Mouse (Mus musculus): Measurements from ENCODE around the gene Aim2. TPM values are rescaled to one million over a fixed set of nuclear protein-coding genes. Genes with fewer than 3 reads are reported as not detected.

Gene Aim2
- polyA plus RNA-seq, 1 experiment from 2014 or later: 3.6 TPM

DNA sequence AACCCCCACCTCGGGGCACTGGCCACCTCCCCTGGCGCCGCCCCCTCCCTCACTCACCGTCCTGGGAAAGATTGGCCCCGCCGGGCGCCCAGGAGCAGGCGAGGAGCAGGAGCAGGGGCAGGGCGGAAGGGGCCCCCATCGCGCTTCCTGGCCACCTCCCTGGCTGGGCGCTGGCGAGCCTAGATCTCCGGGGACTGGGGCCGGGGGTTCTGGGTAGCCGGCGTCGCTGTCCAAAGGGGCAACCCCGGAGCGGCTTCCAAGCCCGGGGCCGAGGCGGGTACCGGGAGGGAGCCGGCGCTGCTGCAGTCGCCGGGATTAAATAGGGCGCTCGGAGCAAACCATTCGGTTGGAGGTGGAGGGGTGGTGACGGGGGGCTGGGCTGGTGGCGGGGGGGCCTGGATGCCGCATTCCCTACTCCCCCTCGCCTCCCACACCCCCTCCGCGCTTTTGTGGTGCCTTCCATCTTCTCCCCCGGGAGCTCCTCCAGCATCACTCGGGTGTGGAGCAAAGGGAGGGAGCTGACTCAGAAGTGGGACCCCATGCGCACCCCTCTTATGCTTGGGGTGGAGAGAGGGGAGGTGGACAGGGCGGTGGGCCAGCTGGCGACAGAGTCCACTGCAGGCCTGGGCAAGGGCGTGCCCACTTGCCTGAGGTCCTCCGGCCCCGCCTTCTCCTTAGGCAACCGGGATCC is 16.8 kb downstream of the Aim2 start, which contains the start of gene Cadm3:
TSS of gene Cadm3 (minus strand) at position 340 of the 691 bp plus-strand sequence.
- H3K27me3 ChIP-seq (ENCODE audit: control insufficient read depth, insufficient read depth, low read depth, low read length): peaks cover 43% of the 10 kb centered on the region
- ATAC-seq (ENCODE audit: low read depth): peak; percentile 9; the same call in 1 of the 2 replicates
- no peaks in the 10 kb centered on the region for H3K9me3 ChIP-seq (replicated peaks; ENCODE audit: control insufficient read depth, low read length)
- WGBS (ENCODE audit: insufficient replicate concordance): 1% methylated on average over 39 of the region's 46 CpGs
- H3K4me1 ChIP-seq (ENCODE audit: control insufficient read depth, low read depth, low read length): peaks cover 14% of the 10 kb centered on the region
- H3K4me3 ChIP-seq (ENCODE audit: low read depth, low read length): peak within 1 kb of the TSS; percentile 18; the same call in 1 of the 2 replicates
- no peak within 1 kb of the TSS; the same call in 1 of the 2 replicates for H3K4me2 ChIP-seq (ENCODE audit: low read depth, low read length)
- H3K9ac ChIP-seq (ENCODE audit: low read depth, low read length): no peak within 1 kb of the TSS
- no peaks in the 10 kb centered on the region for H3K36me3 ChIP-seq (ENCODE audit: control insufficient read depth, insufficient read depth)
- H3K27ac ChIP-seq (ENCODE audit: low read length): no peak within 1 kb of the TSS

- Histone ChIP-seq H3K9me3 (replicated peaks; ENCODE audit: control insufficient read depth, low read length) (no peaks in the 10 kb centered on the region), H3K9ac (ENCODE audit: low read depth, low read length) (no peak overlapping the region), H3K27me3 (ENCODE audit: control insufficient read depth, insufficient read depth, low read depth, low read length) (peaks cover 43% of the 10 kb centered on the region), H3K4me1 (ENCODE audit: control insufficient read depth, low read depth, low read length) (peaks cover 14% of the 10 kb centered on the region), H3K36me3 (ENCODE audit: control insufficient read depth, insufficient read depth) (no peaks in the 10 kb centered on the region), H3K4me3 (ENCODE audit: low read depth, low read length) (no peak overlapping the region), H3K27ac (ENCODE audit: low read length) (no peak overlapping the region), H3K4me2 (ENCODE audit: low read depth, low read length) (no peak overlapping the region)
- WGBS (ENCODE audit: insufficient replicate concordance): 54% methylated on average over 2 of the region's 2 CpGs
- no peak for ATAC-seq (ENCODE audit: low read depth)
These were observed 18.9 kb downstream of the Aim2 start for GRCm38 (mm10) chr1:173369611-173370010.

DNA sequence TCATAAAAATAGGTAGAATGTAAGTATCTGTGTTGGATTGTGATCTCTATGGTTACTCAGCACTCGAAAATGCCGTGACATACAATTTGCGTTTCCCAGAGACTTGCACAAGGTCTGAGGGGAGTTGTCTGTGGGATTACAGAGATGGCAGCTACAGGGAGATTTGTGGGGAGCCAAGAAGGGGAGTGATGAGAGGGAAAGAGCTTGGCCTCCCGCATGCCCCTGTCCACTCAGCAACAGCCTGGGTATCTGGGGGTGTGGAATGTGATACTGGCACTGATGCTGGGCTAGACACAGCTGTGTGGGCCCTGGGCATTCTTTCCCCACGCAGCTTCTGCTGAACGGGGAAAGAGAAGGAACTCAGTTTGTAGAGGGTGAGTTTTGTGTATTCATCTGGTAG is 19.8 kb downstream of the Aim2 start:
- H3K27me3 ChIP-seq (ENCODE audit: control insufficient read depth, insufficient read depth, low read depth, low read length): peaks cover 35% of the 10 kb centered on the region
- WGBS (ENCODE audit: insufficient replicate concordance): 65% methylated on average over 6 of the region's 6 CpGs
- no peaks in the 10 kb centered on the region for H3K36me3 ChIP-seq (ENCODE audit: control insufficient read depth, insufficient read depth)
- ATAC-seq (ENCODE audit: low read depth): no peak
- H3K9ac ChIP-seq (ENCODE audit: low read depth, low read length): no peak overlapping the region
- peaks cover 13% of the 10 kb centered on the region for H3K4me1 ChIP-seq (ENCODE audit: control insufficient read depth, low read depth, low read length)
- H3K4me2 ChIP-seq (ENCODE audit: low read depth, low read length): no peak overlapping the region
- H3K27ac ChIP-seq (ENCODE audit: low read length): no peak overlapping the region
- H3K4me3 ChIP-seq (ENCODE audit: low read depth, low read length): no peak overlapping the region
- no peaks in the 10 kb centered on the region for H3K9me3 ChIP-seq (replicated peaks; ENCODE audit: control insufficient read depth, low read length)

DNA sequence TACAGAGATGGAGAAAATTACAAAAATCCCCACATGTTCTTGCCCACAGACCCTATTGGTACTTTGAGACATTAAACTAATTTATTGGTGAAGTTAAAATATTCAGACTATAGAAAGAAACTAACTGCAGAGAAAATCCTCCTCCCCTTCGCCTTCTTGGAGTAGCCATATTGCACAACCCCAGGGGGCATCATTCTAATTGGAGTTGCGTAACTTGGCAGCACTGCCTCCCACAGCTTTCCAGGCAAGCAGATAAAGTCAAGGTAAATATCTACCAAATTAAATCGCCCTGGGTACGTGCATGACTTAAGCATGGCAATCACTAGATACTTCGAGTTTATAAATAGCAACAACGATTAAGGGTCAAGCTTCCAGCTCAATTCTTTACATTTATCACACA is 20.9 kb downstream of the Aim2 start:
- Histone ChIP-seq H3K27me3 (ENCODE audit: control insufficient read depth, insufficient read depth, low read depth, low read length) (peaks cover 24% of the 10 kb centered on the region), H3K36me3 (ENCODE audit: control insufficient read depth, insufficient read depth) (no peaks in the 10 kb centered on the region), H3K9ac (ENCODE audit: low read depth, low read length) (no peak overlapping the region), H3K4me3 (ENCODE audit: low read depth, low read length) (no peak overlapping the region), H3K9me3 (replicated peaks; ENCODE audit: control insufficient read depth, low read length) (no peaks in the 10 kb centered on the region), H3K27ac (ENCODE audit: low read length) (no peak overlapping the region), H3K4me2 (ENCODE audit: low read depth, low read length) (no peak overlapping the region), H3K4me1 (ENCODE audit: control insufficient read depth, low read depth, low read length) (peaks cover 4% of the 10 kb centered on the region)
- ATAC-seq (ENCODE audit: low read depth): no peak
- WGBS (ENCODE audit: insufficient replicate concordance): 62% methylated on average over 6 of the region's 6 CpGs

DNA sequence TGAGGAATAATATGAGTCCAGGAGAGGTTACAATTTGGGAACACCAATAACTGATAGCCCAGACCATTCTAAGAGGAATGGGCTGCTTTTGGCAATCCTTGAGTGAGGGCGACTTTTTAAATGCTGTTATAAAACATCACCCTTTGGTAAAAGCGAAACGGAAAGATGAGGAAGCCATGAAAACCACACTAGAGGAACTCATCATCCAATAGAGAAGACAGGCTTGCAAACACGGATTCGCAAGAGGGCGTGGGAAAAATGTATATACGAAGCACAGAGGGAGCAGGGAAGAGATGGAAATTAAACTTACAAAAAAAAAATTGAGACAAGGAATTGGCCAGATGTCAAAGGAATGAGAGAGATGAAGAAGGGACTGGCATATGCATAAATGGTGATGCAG is 23.3 kb downstream of the Aim2 start:
- H3K4me2 ChIP-seq (ENCODE audit: low read depth, low read length): no peak overlapping the region
- H3K4me3 ChIP-seq (ENCODE audit: low read depth, low read length): no peak overlapping the region
- no peak overlapping the region for H3K9ac ChIP-seq (ENCODE audit: low read depth, low read length)
- peaks cover 1% of the 10 kb centered on the region for H3K27me3 ChIP-seq (ENCODE audit: control insufficient read depth, insufficient read depth, low read depth, low read length)
- no peaks in the 10 kb centered on the region for H3K9me3 ChIP-seq (replicated peaks; ENCODE audit: control insufficient read depth, low read length)
- no peaks in the 10 kb centered on the region for H3K36me3 ChIP-seq (ENCODE audit: control insufficient read depth, insufficient read depth)
- 40% methylated on average over 7 of the region's 7 CpGs for WGBS (ENCODE audit: insufficient replicate concordance)
- no peak overlapping the region for H3K27ac ChIP-seq (ENCODE audit: low read length)
- no peak for ATAC-seq (ENCODE audit: low read depth)
- no peaks in the 10 kb centered on the region for H3K4me1 ChIP-seq (ENCODE audit: control insufficient read depth, low read depth, low read length)

GRCm38 (mm10) chr1:173377380-173378112 is 26.9 kb downstream of the Aim2 start:
- H3K4me2 ChIP-seq (ENCODE audit: low read depth, low read length): no peak overlapping the region
- no peak overlapping the region for H3K9ac ChIP-seq (ENCODE audit: low read depth, low read length)
- H3K36me3 ChIP-seq (ENCODE audit: control insufficient read depth, insufficient read depth): no peaks in the 10 kb centered on the region
- H3K9me3 ChIP-seq (replicated peaks; ENCODE audit: control insufficient read depth, low read length): no peaks in the 10 kb centered on the region
- ATAC-seq (ENCODE audit: low read depth): peak; percentile 47; the same call in 1 of the 2 replicates
- H3K27me3 ChIP-seq (ENCODE audit: control insufficient read depth, insufficient read depth, low read depth, low read length): no peaks in the 10 kb centered on the region; the same call in 1 of the 2 replicates
- H3K4me3 ChIP-seq (ENCODE audit: low read depth, low read length): no peak overlapping the region
- WGBS (ENCODE audit: insufficient replicate concordance): 23% methylated on average over 13 of the region's 13 CpGs
- no peak overlapping the region for H3K27ac ChIP-seq (ENCODE audit: low read length)
- no peaks in the 10 kb centered on the region for H3K4me1 ChIP-seq (ENCODE audit: control insufficient read depth, low read depth, low read length)

DNA sequence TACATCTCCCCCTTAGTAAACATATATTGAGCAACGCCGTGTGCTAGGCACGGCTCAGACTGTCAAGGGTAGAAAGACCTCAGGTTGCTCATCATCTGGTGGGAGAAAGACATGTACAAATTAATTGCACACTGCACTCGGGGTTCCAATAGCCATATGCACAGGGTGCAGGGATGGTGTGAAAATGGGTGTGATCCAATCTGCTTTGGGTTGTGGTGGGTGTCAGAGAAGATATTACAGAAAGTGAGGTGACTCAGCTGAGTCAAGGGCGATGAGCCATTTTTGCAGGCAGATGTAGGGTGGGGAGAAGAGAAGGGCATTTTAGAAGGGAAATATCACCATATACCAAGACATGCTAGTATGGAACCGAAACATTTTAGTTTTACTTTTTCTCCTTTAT is 30.8 kb downstream of the Aim2 start:
- H3K36me3 ChIP-seq (ENCODE audit: control insufficient read depth, insufficient read depth): no peaks in the 10 kb centered on the region
- H3K4me1 ChIP-seq (ENCODE audit: control insufficient read depth, low read depth, low read length): no peaks in the 10 kb centered on the region
- no peak for ATAC-seq (ENCODE audit: low read depth)
- WGBS (ENCODE audit: insufficient replicate concordance): 69% methylated on average over 6 of the region's 6 CpGs
- no peaks in the 10 kb centered on the region; the same call in 1 of the 2 replicates for H3K27me3 ChIP-seq (ENCODE audit: control insufficient read depth, insufficient read depth, low read depth, low read length)
- H3K4me2 ChIP-seq (ENCODE audit: low read depth, low read length): no peak overlapping the region
- H3K4me3 ChIP-seq (ENCODE audit: low read depth, low read length): no peak overlapping the region
- H3K9me3 ChIP-seq (replicated peaks; ENCODE audit: control insufficient read depth, low read length): no peaks in the 10 kb centered on the region
- H3K9ac ChIP-seq (ENCODE audit: low read depth, low read length): no peak overlapping the region
- no peak overlapping the region for H3K27ac ChIP-seq (ENCODE audit: low read length)

- 13% methylated on average over 3 of the region's 3 CpGs for WGBS (ENCODE audit: insufficient replicate concordance)
- Histone ChIP-seq H3K4me2 (ENCODE audit: low read depth, low read length) (no peak overlapping the region), H3K27ac (ENCODE audit: low read length) (no peak overlapping the region), H3K9me3 (replicated peaks; ENCODE audit: control insufficient read depth, low read length) (no peaks in the 10 kb centered on the region), H3K36me3 (ENCODE audit: control insufficient read depth, insufficient read depth) (no peaks in the 10 kb centered on the region), H3K27me3 (ENCODE audit: control insufficient read depth, insufficient read depth, low read depth, low read length) (no peaks in the 10 kb centered on the region), H3K4me3 (ENCODE audit: low read depth, low read length) (no peak overlapping the region), H3K9ac (ENCODE audit: low read depth, low read length) (no peak overlapping the region), H3K4me1 (ENCODE audit: control insufficient read depth, low read depth, low read length) (no peaks in the 10 kb centered on the region)
- ATAC-seq (ENCODE audit: low read depth): no peak
These were observed 38.8 kb downstream of the Aim2 start for GRCm38 (mm10) chr1:173389431-173389830.

- no peak overlapping the region for H3K4me2 ChIP-seq (ENCODE audit: low read depth, low read length)
- no peaks in the 10 kb centered on the region for H3K4me1 ChIP-seq (ENCODE audit: control insufficient read depth, low read depth, low read length)
- H3K9me3 ChIP-seq (replicated peaks; ENCODE audit: control insufficient read depth, low read length): no peaks in the 10 kb centered on the region
- H3K27ac ChIP-seq (ENCODE audit: low read length): no peak overlapping the region
- no peak overlapping the region for H3K4me3 ChIP-seq (ENCODE audit: low read depth, low read length)
- H3K36me3 ChIP-seq (ENCODE audit: control insufficient read depth, insufficient read depth): no peaks in the 10 kb centered on the region
- ATAC-seq (ENCODE audit: low read depth): no peak
- H3K9ac ChIP-seq (ENCODE audit: low read depth, low read length): no peak overlapping the region
- no peaks in the 10 kb centered on the region for H3K27me3 ChIP-seq (ENCODE audit: control insufficient read depth, insufficient read depth, low read depth, low read length)
- 11% methylated on average over 13 of the region's 13 CpGs for WGBS (ENCODE audit: insufficient replicate concordance)
These were observed 39.3 kb downstream of the Aim2 start for GRCm38 (mm10) chr1:173389901-173390401.

Data from liver, embryonic 16.5 days (tissue).